Mouse (Mus musculus): ENCODE data around the gene Sirt6. TPM values are rescaled to one million over a fixed set of nuclear protein-coding genes. Genes with fewer than 3 reads are reported as not detected.
A peak's percentile ranks its signal among the peaks of the same experiment; 100 is the strongest.

The Sirt6 gene
- total RNA-seq, 1 experiment = 14.5 TPM

- H3K9ac ChIP-seq (ENCODE audit: insufficient read depth, low read depth, low read length, poor library complexity, severe bottlenecking) = peak overlapping the region; percentile 94
- H3K27ac ChIP-seq (ENCODE audit: insufficient read depth, low read depth, low read length, poor library complexity, severe bottlenecking) = peak overlapping the region; percentile 75
- DNase-seq (ENCODE audit: low read depth, low spot score) = no peak
- TF ChIP-seq CHD2 (IDR thresholded peaks at IDR 0.05; ENCODE audit: low read depth, low read length) = no peak
- H3K36me3 ChIP-seq (ENCODE audit: control insufficient read depth, insufficient read depth, low read length, poor library complexity, severe bottlenecking) = 0 out of 2 replicates have a peak, but pooled peaks cover 3% of the 10 kb centered on the region
- no peaks in the 10 kb centered on the region for H3K9me3 ChIP-seq (ENCODE audit: control insufficient read depth, insufficient read depth, low read depth, low read length)
- H3K4me1 ChIP-seq (ENCODE audit: control insufficient read depth in 2 of 2, insufficient read depth in 2 of 2, low read length in 2 of 2, poor library complexity in 1 of 2) = peaks cover 8 to 34% of the 10 kb centered on the region in 2 experiments; a peak in 3 of 4 replicates
- in situ Hi-C loops (cut with MboI; ENCODE audit: low sequenced_read_pairs in 2 of 2, unreplicated experiment in 2 of 2) = no loop called here
- peak overlapping the region; percentile 21 to 97 for H3K4me3 ChIP-seq (ENCODE audit: insufficient read depth in 1 of 2, low read depth in 1 of 2, low read length in 2 of 2, poor library complexity in 1 of 2, severe bottlenecking in 1 of 2)
These were observed 231 bp upstream of the Sirt6 start for GRCm38 (mm10) chr10:81627836-81628220.

- Histone ChIP-seq H3K36me3 (ENCODE audit: control insufficient read depth, insufficient read depth, low read length, poor library complexity, severe bottlenecking) (peaks cover 10% of the 10 kb centered on the region; the same call in 1 of the 2 replicates), H3K4me1 (ENCODE audit: control insufficient read depth in 2 of 2, insufficient read depth in 2 of 2, low read length in 2 of 2, poor library complexity in 1 of 2) (peaks cover 8 to 36% of the 10 kb centered on the region in 2 experiments; a peak in 3 of 4 replicates), H3K9me3 (ENCODE audit: control insufficient read depth, insufficient read depth, low read depth, low read length) (no peaks in the 10 kb centered on the region), H3K9ac (ENCODE audit: insufficient read depth, low read depth, low read length, poor library complexity, severe bottlenecking) (peak overlapping the region; percentile 94), H3K27ac (ENCODE audit: insufficient read depth, low read depth, low read length, poor library complexity, severe bottlenecking) (peak overlapping the region; percentile 89), H3K4me3 (ENCODE audit: insufficient read depth in 1 of 2, low read depth in 1 of 2, low read length in 2 of 2, poor library complexity in 1 of 2, severe bottlenecking in 1 of 2) (peak overlapping the region; percentile 93 to 97)
- in situ Hi-C loops (cut with MboI; ENCODE audit: low sequenced_read_pairs in 2 of 2, unreplicated experiment in 2 of 2) = no loop called here
- TF ChIP-seq CHD2 (IDR thresholded peaks at IDR 0.05; ENCODE audit: low read depth, low read length) (no peak), MAFK (IDR thresholded peaks at IDR 0.05; ENCODE audit: insufficient read depth, low read depth, low read length) (no peak), ZNF384 (IDR thresholded peaks at IDR 0.05; ENCODE audit: low read depth, low read length) (no peak), HCFC1 (IDR thresholded peaks at IDR 0.05; ENCODE audit: borderline replicate concordance, insufficient read depth, low read length) (no peak), ZC3H11A (IDR thresholded peaks at IDR 0.05; ENCODE audit: borderline replicate concordance, low read depth, low read length) (no peak)
- no peak for DNase-seq (ENCODE audit: low read depth, low spot score)
These were observed 1.2 kb downstream of the Sirt6 start for GRCm38 (mm10) chr10:81626101-81626993.

- TF ChIP-seq ZC3H11A (IDR thresholded peaks at IDR 0.05; ENCODE audit: borderline replicate concordance, low read depth, low read length) (no peak), MAFK (IDR thresholded peaks at IDR 0.05; ENCODE audit: insufficient read depth, low read depth, low read length) (no peak), ZNF384 (IDR thresholded peaks at IDR 0.05; ENCODE audit: low read depth, low read length) (no peak), HCFC1 (IDR thresholded peaks at IDR 0.05; ENCODE audit: borderline replicate concordance, insufficient read depth, low read length) (no peak), CHD2 (IDR thresholded peaks at IDR 0.05; ENCODE audit: low read depth, low read length) (no peak)
- Histone ChIP-seq H3K36me3 (ENCODE audit: control insufficient read depth, insufficient read depth, low read length, poor library complexity, severe bottlenecking) (peaks cover 10% of the 10 kb centered on the region; the same call in 1 of the 2 replicates), H3K4me3 (ENCODE audit: insufficient read depth in 1 of 2, low read depth in 1 of 2, low read length in 2 of 2, poor library complexity in 1 of 2, severe bottlenecking in 1 of 2) (0 out of 4 replicates have a peak overlapping the region, but pooled peaks of 1 of the 2 experiments have one; percentile 14), H3K9ac (ENCODE audit: insufficient read depth, low read depth, low read length, poor library complexity, severe bottlenecking) (no peak overlapping the region), H3K27ac (ENCODE audit: insufficient read depth, low read depth, low read length, poor library complexity, severe bottlenecking) (0 out of 2 replicates have a peak overlapping the region, but pooled peaks have one; percentile 10), H3K9me3 (ENCODE audit: control insufficient read depth, insufficient read depth, low read depth, low read length) (no peaks in the 10 kb centered on the region), H3K4me1 (ENCODE audit: control insufficient read depth in 2 of 2, insufficient read depth in 2 of 2, low read length in 2 of 2, poor library complexity in 1 of 2) (peaks cover 9 to 31% of the 10 kb centered on the region in 2 experiments)
- peak; percentile 91 for DNase-seq (ENCODE audit: low read depth, low spot score)
- in situ Hi-C loops (cut with MboI; ENCODE audit: low sequenced_read_pairs in 2 of 2, unreplicated experiment in 2 of 2) = no loop called here
These were observed 4.2 kb downstream of the Sirt6 start for GRCm38 (mm10) chr10:81623441-81623840.

- in situ Hi-C loops (cut with MboI; ENCODE audit: low sequenced_read_pairs in 2 of 2, unreplicated experiment in 2 of 2) = no loop called here
- Histone ChIP-seq H3K4me1 (ENCODE audit: control insufficient read depth in 2 of 2, insufficient read depth in 2 of 2, low read length in 2 of 2, poor library complexity in 1 of 2) (peaks cover 11 to 37% of the 10 kb centered on the region in 2 experiments), H3K9me3 (ENCODE audit: control insufficient read depth, insufficient read depth, low read depth, low read length) (no peaks in the 10 kb centered on the region), H3K9ac (ENCODE audit: insufficient read depth, low read depth, low read length, poor library complexity, severe bottlenecking) (no peak overlapping the region), H3K27ac (ENCODE audit: insufficient read depth, low read depth, low read length, poor library complexity, severe bottlenecking) (no peak overlapping the region), H3K4me3 (ENCODE audit: insufficient read depth in 1 of 2, low read depth in 1 of 2, low read length in 2 of 2, poor library complexity in 1 of 2, severe bottlenecking in 1 of 2) (no peak overlapping the region), H3K36me3 (ENCODE audit: control insufficient read depth, insufficient read depth, low read length, poor library complexity, severe bottlenecking) (peaks cover 10% of the 10 kb centered on the region; the same call in 1 of the 2 replicates)
- TF ChIP-seq CHD2 (IDR thresholded peaks at IDR 0.05; ENCODE audit: low read depth, low read length) (peak; percentile 44; the same call in 1 of the 2 replicates), ZNF384 (IDR thresholded peaks at IDR 0.05; ENCODE audit: low read depth, low read length) (no peak)
- DNase-seq (ENCODE audit: low read depth, low spot score) = no peak
These were observed 6.8 kb downstream of the Sirt6 start for GRCm38 (mm10) chr10:81620786-81621185.
